Mouse (Mus musculus): Measurements from ENCODE around the gene Npas4.

GRCm38 (mm10) chr19:5032686-5033085 lies 42.6 kb upstream of the Npas4 start:
- TF ChIP-seq HCFC1 (IDR thresholded peaks at IDR 0.05; ENCODE audit: borderline replicate concordance, insufficient read depth, low read length) (no peak), ZC3H11A (IDR thresholded peaks at IDR 0.05; ENCODE audit: borderline replicate concordance, low read depth, low read length) (no peak), MAFK (IDR thresholded peaks at IDR 0.05; ENCODE audit: insufficient read depth, low read depth, low read length) (no peak), CHD2 (IDR thresholded peaks at IDR 0.05; ENCODE audit: low read depth, low read length) (no peak)

Measured in ES-E14 (cell line).